Mouse (Mus musculus): ENCODE measurements around the gene Krt16. TPM values are rescaled to one million over a fixed set of nuclear protein-coding genes. Genes with fewer than 3 reads are reported as not detected.
"Not testable (repeated sequence)": the region's sequence is repeated elsewhere in the genome, so short reads cannot be mapped to it uniquely, and the experiment has no call there.

Krt16 gene
- polyA plus RNA-seq, 1 experiment, result not detected

DNA sequence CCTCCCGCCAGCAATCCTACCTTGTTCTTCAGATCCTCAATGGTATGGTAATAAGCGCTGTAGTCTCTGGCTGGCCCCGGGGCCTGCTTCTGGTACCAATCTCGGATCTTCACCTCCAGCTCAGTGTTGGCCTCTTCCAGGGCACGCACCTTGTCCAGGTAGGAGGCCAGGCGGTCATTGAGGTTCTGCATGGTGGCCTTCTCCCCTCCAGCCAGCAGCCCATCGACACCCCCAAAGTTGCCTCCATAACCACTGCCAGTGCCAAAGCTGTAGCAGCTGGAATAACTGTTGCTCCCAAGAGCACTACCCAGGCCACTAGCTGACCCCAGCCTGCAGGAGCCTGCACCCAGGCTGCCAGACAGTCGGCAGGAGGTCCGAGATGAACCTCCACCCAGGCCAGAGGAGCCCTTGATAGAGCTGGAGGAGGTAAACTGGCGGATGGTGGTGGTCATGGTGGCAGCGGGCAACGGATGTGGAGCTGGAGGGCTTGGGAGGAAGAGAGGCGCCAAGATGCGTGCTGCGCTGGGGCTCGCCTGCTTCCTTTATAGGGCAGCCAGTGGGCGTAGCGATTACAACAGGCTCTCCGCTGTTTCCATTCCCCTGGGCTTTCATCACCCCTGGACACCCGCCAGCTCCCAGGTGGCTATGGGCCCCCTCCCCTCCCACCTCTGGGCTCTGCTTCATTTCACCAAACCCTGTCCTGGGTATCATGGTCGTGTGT is 12.0 kb upstream of the Krt16 start, which contains the start of gene Krt17:
Gene Krt17, minus strand, starts transcription at position 516 of the 721 bp plus-strand sequence.
- no peak within 1 kb of the TSS for H3K27ac ChIP-seq (ENCODE audit: insufficient read depth, low read length)
- no peaks in the 10 kb centered on the region for H3K4me1 ChIP-seq (ENCODE audit: control insufficient read depth, insufficient read depth, low read length)
- H3K4me3 ChIP-seq (ENCODE audit: insufficient read depth, low read length), result no peak within 1 kb of the TSS
- TF ChIP-seq POLR2A (IDR thresholded peaks at IDR 0.05; ENCODE audit: low read depth, low read length) (no peak), CTCF (IDR thresholded peaks at IDR 0.05; ENCODE audit: borderline replicate concordance, insufficient read depth, low read length) (no peak)

GRCm38 (mm10) chr11:100259079-100259478 is 10.4 kb upstream of the Krt16 start:
- no peak overlapping the region for H3K27ac ChIP-seq (ENCODE audit: insufficient read depth, low read length)
- no peak overlapping the region for H3K4me3 ChIP-seq (ENCODE audit: insufficient read depth, low read length)
- TF ChIP-seq POLR2A (IDR thresholded peaks at IDR 0.05; ENCODE audit: low read depth, low read length), result no peak
- no peak for TF ChIP-seq CTCF (IDR thresholded peaks at IDR 0.05; ENCODE audit: borderline replicate concordance, insufficient read depth, low read length)
- no peaks in the 10 kb centered on the region for H3K4me1 ChIP-seq (ENCODE audit: control insufficient read depth, insufficient read depth, low read length)

DNA sequence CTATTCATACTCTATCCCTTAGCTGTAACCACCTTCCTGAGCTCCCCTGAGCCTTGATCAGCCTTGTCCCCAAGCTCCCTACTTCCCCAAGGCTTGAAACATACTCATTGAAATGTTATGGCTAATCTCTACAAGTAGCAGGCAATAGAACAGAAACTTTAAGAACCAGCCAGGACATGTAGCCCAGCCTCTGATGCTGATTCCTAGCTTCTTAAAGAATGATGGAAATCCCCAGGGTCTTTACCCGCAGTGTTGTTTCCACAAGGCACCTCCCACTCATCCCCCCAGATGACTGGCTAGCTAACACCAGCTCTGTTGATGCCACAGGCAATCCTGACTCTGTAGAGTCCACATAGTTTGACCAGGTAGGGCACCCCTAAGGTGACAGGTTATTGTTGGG is 9.3 kb upstream of the Krt16 start:
- H3K27ac ChIP-seq (ENCODE audit: insufficient read depth, low read length), result no peak overlapping the region

GRCm38 (mm10) chr11:100255514-100255913 is 6.8 kb upstream of the Krt16 start:
- no peak for TF ChIP-seq CTCF (IDR thresholded peaks at IDR 0.05; ENCODE audit: borderline replicate concordance, insufficient read depth, low read length)
- no peak for TF ChIP-seq POLR2A (IDR thresholded peaks at IDR 0.05; ENCODE audit: low read depth, low read length)
- H3K27ac ChIP-seq (ENCODE audit: insufficient read depth, low read length), result no peak overlapping the region
- H3K4me1 ChIP-seq (ENCODE audit: control insufficient read depth, insufficient read depth, low read length), result no peaks in the 10 kb centered on the region
- H3K4me3 ChIP-seq (ENCODE audit: insufficient read depth, low read length), result no peak overlapping the region

More for the DNA sequence above, 9.3 kb upstream of the Krt16 start:
- H3K4me3 ChIP-seq (ENCODE audit: insufficient read depth, low read length), result no peak overlapping the region
- TF ChIP-seq POLR2A (IDR thresholded peaks at IDR 0.05; ENCODE audit: low read depth, low read length), result no peak
- no peak for TF ChIP-seq CTCF (IDR thresholded peaks at IDR 0.05; ENCODE audit: borderline replicate concordance, insufficient read depth, low read length)
- H3K4me1 ChIP-seq (ENCODE audit: control insufficient read depth, insufficient read depth, low read length), result no peaks in the 10 kb centered on the region

DNA sequence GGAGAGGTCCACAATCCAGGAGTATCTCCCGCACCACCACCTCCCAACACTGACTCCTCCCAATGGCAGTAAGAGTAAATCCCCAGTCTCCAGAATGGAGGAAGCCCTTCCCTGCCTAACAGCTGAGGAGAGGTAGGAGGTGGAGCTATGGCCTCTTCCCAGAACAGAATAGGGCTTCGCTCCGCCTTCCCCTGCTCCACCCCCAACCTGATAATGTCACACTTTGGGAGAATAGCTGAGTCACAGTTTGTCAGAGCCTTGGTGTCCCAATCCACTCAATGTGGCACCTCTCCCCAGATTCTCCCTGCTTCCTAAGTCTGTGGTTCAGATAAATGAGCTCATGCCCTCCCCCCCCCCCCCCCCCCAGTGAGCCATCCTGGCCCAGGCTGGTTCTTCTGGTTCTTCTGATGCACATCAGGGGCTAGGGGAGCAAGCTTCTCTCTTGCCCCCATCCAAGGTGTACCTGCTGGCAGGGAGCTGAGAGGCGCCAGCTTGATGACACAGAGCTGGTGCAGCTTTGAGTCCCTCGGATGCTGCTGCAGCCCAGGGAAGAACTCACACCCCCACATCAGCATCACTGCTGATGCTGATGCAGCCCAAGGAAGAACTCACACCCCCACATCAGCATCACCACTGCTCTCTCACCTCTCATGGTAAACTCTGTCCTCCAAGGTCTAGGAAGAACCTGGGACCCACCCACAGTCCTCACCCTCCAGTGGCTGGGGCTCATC is 5.8 kb upstream of the Krt16 start:
- no peaks in the 10 kb centered on the region for H3K4me1 ChIP-seq (ENCODE audit: control insufficient read depth, insufficient read depth, low read length)
- H3K27ac ChIP-seq (ENCODE audit: insufficient read depth, low read length), result no peak overlapping the region
- TF ChIP-seq CTCF (IDR thresholded peaks at IDR 0.05; ENCODE audit: borderline replicate concordance, insufficient read depth, low read length), result no peak
- TF ChIP-seq POLR2A (IDR thresholded peaks at IDR 0.05; ENCODE audit: low read depth, low read length), result no peak
- H3K4me3 ChIP-seq (ENCODE audit: insufficient read depth, low read length), result no peak overlapping the region

GRCm38 (mm10) chr11:100246471-100246870 is 2.2 kb downstream of the Krt16 start:
- H3K4me1 ChIP-seq (ENCODE audit: control insufficient read depth, insufficient read depth, low read length); H3K27ac ChIP-seq (ENCODE audit: insufficient read depth, low read length); H3K4me3 ChIP-seq (ENCODE audit: insufficient read depth, low read length): not testable (repeated sequence)

- not testable (repeated sequence) for H3K4me3 ChIP-seq (ENCODE audit: insufficient read depth, low read length); H3K4me1 ChIP-seq (ENCODE audit: control insufficient read depth, insufficient read depth, low read length); H3K27ac ChIP-seq (ENCODE audit: insufficient read depth, low read length)
Measured at GRCm38 (mm10) chr11:100240272-100240671, 8.4 kb downstream of the Krt16 start.

DNA sequence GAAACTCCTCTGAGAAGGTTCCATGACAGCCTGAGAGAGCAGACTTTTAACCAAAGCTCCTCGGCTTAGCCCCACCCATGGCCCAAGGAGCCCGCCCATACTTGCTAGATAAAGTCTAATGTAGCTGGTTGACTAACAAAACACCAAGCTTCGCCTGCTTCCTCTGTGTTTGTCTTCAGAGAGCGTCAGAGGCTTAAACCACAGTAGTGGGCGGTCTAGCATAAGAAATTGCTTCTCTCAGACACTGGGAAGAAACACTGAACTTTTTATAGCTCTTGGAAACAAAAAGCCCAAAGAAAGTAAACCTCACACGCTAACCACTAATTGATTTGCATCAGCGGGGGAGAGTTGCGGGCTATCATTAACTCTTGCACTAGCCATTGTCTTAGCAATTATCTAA is 27.0 kb downstream of the Krt16 start:
- Histone ChIP-seq H3K4me3 (ENCODE audit: insufficient read depth, low read length) (no peak overlapping the region), H3K27ac (ENCODE audit: insufficient read depth, low read length) (no peak overlapping the region), H3K4me1 (ENCODE audit: control insufficient read depth, insufficient read depth, low read length) (no peaks in the 10 kb centered on the region)
- TF ChIP-seq CTCF (IDR thresholded peaks at IDR 0.05; ENCODE audit: borderline replicate concordance, insufficient read depth, low read length), result no peak
- no peak for TF ChIP-seq POLR2A (IDR thresholded peaks at IDR 0.05; ENCODE audit: low read depth, low read length)

GRCm38 (mm10) chr11:100219304-100219703 is 29.4 kb downstream of the Krt16 start:
- no peak for TF ChIP-seq POLR2A (IDR thresholded peaks at IDR 0.05; ENCODE audit: low read depth, low read length)
- TF ChIP-seq CTCF (IDR thresholded peaks at IDR 0.05; ENCODE audit: borderline replicate concordance, insufficient read depth, low read length), result no peak
- Histone ChIP-seq H3K4me3 (ENCODE audit: insufficient read depth, low read length) (no peak overlapping the region), H3K4me1 (ENCODE audit: control insufficient read depth, insufficient read depth, low read length) (no peaks in the 10 kb centered on the region), H3K27ac (ENCODE audit: insufficient read depth, low read length) (no peak overlapping the region)

- TF ChIP-seq CTCF (IDR thresholded peaks at IDR 0.05; ENCODE audit: borderline replicate concordance, insufficient read depth, low read length) (no peak), POLR2A (IDR thresholded peaks at IDR 0.05; ENCODE audit: low read depth, low read length) (no peak)
- Histone ChIP-seq H3K4me3 (ENCODE audit: insufficient read depth, low read length) (no peak overlapping the region), H3K4me1 (ENCODE audit: control insufficient read depth, insufficient read depth, low read length) (no peaks in the 10 kb centered on the region), H3K27ac (ENCODE audit: insufficient read depth, low read length) (no peak overlapping the region)
Measured at GRCm38 (mm10) chr11:100208542-100208941, 40.2 kb downstream of the Krt16 start.

All from embryonic fibroblast, embryonic 13.5 days (primary cell).